Mouse (Mus musculus) limb, embryonic 13.5 days (tissue): ENCODE results near the gene Tsga10ip. TPM values are rescaled to one million over a fixed set of nuclear protein-coding genes. Genes with fewer than 3 reads are reported as not detected.
"Not testable (repeated sequence)": the region's sequence is repeated elsewhere in the genome, so short reads cannot be mapped to it uniquely, and the experiment has no call there.

ENCODE experiments used
- ATAC-seq: fragments of 200-750 bp; cut with Nextera tagmentation; 2 replicates; pipeline ENCODE4 v1.8.0; 2017; ENCODE audit warnings: low read depth, moderate number of reproducible peaks, moderate TSS enrichment; ENCODE audit not compliant: low FRiP score
- H3K27ac ChIP-seq: fragments of 300-500 bp; sonication (generic); 2 replicates; pipeline ENCODE4 v1.5.1; 2015; ENCODE audit warnings: inconsistent platforms, mild to moderate bottlenecking, moderate library complexity
- H3K27me3 ChIP-seq: fragments of 300-500 bp; sonication (generic); 2 replicates; pipeline ENCODE4 v1.6.1; 2015; ENCODE audit warnings: mild to moderate bottlenecking, inconsistent platforms
- H3K36me3 ChIP-seq: fragments of 300-500 bp; sonication (generic); 2 replicates; pipeline ENCODE4 v1.6.1; 2015; ENCODE audit warnings: inconsistent platforms, mild to moderate bottlenecking, moderate library complexity
- H3K4me1 ChIP-seq: fragments of 300-500 bp; sonication (generic); 2 replicates; pipeline ENCODE4 v1.6.1; 2015; ENCODE audit warnings: inconsistent platforms
- H3K4me2 ChIP-seq: fragments of 300-500 bp; sonication (generic); replicated peaks from 2 replicates; pipeline ENCODE4 v1.6.1; 2015; ENCODE audit warnings: inconsistent platforms, mild to moderate bottlenecking, moderate library complexity
- H3K4me3 ChIP-seq: fragments of 300-500 bp; sonication (generic); 2 replicates; pipeline ENCODE4 v1.5.1; 2015; ENCODE audit warnings: moderate library complexity, mild to moderate bottlenecking, inconsistent platforms
- H3K9ac ChIP-seq: fragments of 300-500 bp; sonication (generic); 2 replicates; pipeline ENCODE4 v1.6.1; 2015; ENCODE audit warnings: mild to moderate bottlenecking, inconsistent platforms
- H3K9me3 ChIP-seq: fragments of 300-500 bp; sonication (generic); 2 replicates; pipeline ENCODE4 v1.6.1; 2016; ENCODE audit warnings: inconsistent platforms
- WGBS: fragments of 180-500 bp; shearing (Covaris S2); methylation state at CpG from one replicate; pipeline ENCODE4 v1.1.7; 2015; 5-methylcytosine and 5-hydroxymethylcytosine counted together
- polyA plus RNA-seq: library from polyadenylated mRNA; unstranded; fragments of >200 nt; fragmentation: Nextera tagmentation; extraction: Ambion mirVana; gene quantifications from 2 replicates; pipeline ENCODE4 v1.2.1, GENCODE M21; 2015

Gene Tsga10ip
- polyA plus RNA-seq, 1 experiment from 2014 or later, result 0.15 TPM

DNA sequence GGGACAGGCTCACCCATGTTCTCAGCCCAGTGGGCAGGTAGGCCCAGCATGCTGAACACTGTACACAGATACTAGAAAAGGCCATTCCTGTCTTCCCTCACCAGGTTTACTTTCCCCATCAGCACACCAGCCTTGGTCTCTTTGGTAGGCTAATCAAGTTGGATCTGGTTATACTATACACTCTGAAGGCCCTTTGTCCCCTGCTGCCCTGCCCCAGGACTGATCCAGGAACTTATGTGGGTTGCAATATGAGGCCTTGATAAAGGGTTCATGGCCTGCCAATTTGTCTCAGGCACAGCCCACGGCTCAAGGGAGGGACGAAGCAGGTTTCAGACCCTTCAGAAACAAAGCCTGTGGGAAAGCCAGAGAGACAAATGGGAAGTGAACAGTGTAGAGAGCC, 48.7 kb downstream of the Tsga10ip start:
- no peak for ATAC-seq
- Histone ChIP-seq H3K9ac (no peak overlapping the region), H3K4me3 (no peak overlapping the region), H3K4me1 (peaks cover 6% of the 10 kb centered on the region), H3K36me3 (no peaks in the 10 kb centered on the region), H3K27me3 (peaks cover 13% of the 10 kb centered on the region), H3K4me2 (no peak overlapping the region), H3K27ac (no peak overlapping the region), H3K9me3 (no peaks in the 10 kb centered on the region)
- WGBS, result 90% methylated on average over 2 of the region's 2 CpGs

DNA sequence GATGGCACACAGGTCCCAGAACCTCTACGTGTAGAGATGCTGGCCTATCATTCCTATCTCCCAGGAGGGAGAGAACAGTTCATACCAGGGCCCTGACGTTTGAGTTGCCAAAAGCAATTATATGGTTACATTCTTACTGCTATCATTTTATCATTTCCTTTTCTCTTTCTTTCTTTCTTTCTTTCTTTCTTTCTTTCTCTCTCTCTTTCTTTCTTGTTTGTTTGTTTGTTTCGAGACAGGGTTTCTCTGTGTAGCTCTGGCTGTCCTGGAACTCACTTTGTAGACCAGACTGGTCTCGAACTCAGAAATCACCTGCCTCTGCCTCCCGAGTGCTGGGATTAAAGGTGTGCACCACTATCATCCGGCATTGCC, 52.8 kb downstream of the Tsga10ip start, which contains the start of gene Cst6:
Cst6 (minus strand) TSS at position 73 of the 372 bp plus-strand sequence.
- Histone ChIP-seq H3K4me2 (peak within 1 kb of the TSS; percentile 73), H3K27me3 (peaks cover 21% of the 10 kb centered on the region), H3K9ac (peak within 1 kb of the TSS; percentile 65), H3K4me3 (peak within 1 kb of the TSS; percentile 40)
- H3K27ac ChIP-seq, ATAC-seq, H3K36me3 ChIP-seq, H3K4me1 ChIP-seq, H3K9me3 ChIP-seq: not testable (repeated sequence)
- WGBS, result 63% methylated on average over 6 of the region's 6 CpGs

DNA sequence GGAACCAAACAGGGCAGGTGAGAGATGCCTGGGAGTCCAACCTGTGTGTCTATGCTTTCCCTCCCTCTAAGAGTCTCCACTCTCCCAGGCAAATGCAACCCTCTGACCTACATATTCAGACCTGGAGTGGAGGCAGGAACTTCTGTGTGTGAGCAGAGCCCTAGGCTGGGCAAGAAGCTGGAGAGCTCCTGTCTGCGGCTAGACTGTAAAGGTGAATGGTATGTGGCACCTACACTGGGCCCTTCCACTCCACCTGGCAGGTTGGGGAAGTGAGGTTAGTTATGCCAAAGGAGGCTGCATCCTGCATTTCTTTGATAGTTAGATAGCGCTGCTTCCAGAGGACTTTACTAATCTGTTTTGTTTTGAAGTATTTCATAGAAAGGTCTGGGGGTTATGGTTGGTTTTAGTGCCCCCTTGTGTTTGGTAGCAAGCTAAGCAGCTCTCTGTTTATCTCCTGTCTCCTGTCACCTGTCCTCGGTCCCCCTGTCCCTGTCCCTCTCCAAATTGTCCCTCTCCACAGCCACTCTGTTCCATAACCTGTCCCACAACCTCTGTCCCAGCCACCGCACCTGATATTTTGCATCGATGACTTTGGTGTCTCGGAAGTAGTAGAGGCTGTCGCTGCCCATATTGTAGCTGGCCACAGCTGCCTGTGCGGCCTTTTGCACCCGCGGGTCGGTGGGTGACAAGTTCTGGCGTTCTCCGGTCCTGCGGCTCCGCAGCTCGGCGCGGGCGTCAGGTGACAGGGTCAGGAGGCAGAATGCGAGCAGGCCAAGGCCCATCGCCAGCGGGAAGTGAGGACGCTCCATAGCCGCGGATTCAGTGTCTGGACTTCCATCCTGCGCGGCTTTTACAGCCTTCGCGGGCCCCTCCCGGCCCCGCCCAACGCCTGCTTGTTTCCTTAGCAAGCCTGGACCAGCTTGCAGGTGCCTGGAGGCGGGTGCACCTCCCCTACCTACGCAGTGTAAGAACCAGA, 53.5 kb downstream of the Tsga10ip start:
- Histone ChIP-seq H3K4me1 (peaks cover 9% of the 10 kb centered on the region), H3K9ac (peak overlapping the region; percentile 65), H3K27me3 (peaks cover 21% of the 10 kb centered on the region), H3K27ac (no peak overlapping the region), H3K36me3 (no peaks in the 10 kb centered on the region), H3K9me3 (no peaks in the 10 kb centered on the region), H3K4me3 (peak overlapping the region; percentile 40), H3K4me2 (peak overlapping the region; percentile 73)
- no peak for ATAC-seq
- WGBS, result 4% methylated on average over 34 of the region's 34 CpGs

DNA sequence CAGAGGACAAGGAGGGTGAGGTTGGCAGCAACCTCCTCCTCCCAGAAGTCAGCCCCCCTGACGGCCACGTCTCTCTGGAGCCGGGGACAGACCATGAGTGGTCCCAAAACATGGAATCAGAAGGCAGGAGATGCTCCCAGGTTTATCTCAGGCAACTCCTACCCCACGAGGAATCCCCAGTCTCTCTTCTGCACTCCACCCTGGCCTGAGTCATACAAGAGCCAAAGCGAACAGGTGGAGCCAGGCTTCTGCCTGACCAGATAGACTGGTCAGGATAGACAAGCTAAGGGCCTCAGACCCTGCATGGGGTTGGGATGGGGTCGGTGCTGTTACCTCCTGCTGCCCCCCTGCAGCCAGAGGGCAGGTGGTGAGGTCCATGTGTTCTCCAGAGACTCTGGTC, 54.3 kb downstream of the Tsga10ip start:
- Histone ChIP-seq H3K9ac (no peak overlapping the region), H3K4me3 (no peak overlapping the region), H3K9me3 (no peaks in the 10 kb centered on the region), H3K4me1 (peaks cover 9% of the 10 kb centered on the region), H3K27ac (no peak overlapping the region), H3K4me2 (no peak overlapping the region), H3K27me3 (peaks cover 21% of the 10 kb centered on the region), H3K36me3 (no peaks in the 10 kb centered on the region)
- 85% methylated on average over 6 of the region's 6 CpGs for WGBS
- no peak for ATAC-seq

DNA sequence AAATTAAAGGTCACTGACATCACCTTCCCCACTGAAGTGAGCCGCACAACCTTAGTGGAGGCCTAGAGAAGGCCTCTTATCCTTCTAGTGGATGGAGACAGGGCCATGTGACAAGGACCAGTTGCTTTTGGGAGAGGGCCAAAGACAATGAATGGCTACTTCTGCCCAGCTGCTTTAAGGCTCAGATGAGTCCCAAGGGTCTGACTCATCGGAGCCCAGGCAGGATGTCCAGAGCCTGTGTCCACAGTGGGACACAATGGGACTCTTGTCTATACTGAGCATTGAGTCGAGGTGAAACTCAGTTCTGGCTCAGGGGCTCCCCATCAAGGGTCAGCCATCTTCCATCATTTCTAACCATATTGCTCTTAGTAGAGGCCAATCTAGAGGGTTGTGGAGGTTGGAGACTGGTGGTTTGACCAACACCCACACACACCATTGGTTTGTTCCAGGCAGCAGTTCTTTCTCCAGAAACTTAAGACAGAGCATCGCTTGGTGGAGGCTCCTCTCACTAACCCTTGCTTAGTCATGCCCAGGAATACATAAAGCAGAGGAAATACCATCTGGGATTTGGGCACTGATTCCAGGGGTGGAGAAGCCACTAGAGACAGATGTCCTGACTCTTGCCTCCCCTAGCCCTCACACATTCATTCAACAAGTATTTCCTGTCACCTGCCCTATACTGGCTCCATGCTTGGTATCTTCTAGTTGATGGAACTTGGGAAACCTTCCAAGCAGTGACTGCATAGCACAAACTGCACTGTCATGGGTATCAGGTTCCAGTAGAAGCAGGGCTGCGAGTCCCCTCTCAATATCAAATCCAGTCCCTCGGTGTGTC, 56.8 kb downstream of the Tsga10ip start:
- 79% methylated on average over 6 of the region's 6 CpGs for WGBS
- Histone ChIP-seq H3K4me3 (no peak overlapping the region), H3K27ac (no peak overlapping the region), H3K4me1 (peaks cover 9% of the 10 kb centered on the region), H3K9me3 (no peaks in the 10 kb centered on the region), H3K36me3 (no peaks in the 10 kb centered on the region), H3K4me2 (no peak overlapping the region), H3K9ac (no peak overlapping the region), H3K27me3 (peaks cover 21% of the 10 kb centered on the region)
- peak; percentile 36; the same call in 1 of the 2 replicates for ATAC-seq

DNA sequence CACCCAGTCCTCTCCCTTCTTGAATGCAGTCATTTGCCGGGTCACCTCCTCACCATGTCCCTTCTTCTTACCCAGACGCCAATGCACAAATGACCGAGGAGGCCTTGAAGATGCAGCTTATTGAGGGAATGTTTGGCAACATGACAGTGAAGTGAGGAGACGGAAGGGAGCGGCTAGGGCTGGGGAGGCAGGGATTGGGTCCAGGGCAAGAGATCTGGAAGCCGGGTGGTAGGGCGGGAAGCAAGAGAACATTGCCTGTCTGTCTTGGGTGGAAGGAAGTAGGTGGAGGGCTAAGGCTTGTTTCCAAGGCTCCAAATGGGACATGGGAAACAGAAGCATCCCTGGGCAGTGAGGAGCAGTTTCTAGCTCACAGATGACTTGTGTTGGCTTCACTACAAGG, 61.0 kb downstream of the Tsga10ip start:
- no peak overlapping the region for H3K27ac ChIP-seq
- H3K4me3 ChIP-seq, result no peak overlapping the region
- no peak overlapping the region for H3K4me2 ChIP-seq
- WGBS, result 86% methylated on average over 7 of the region's 7 CpGs
- no peaks in the 10 kb centered on the region for H3K9me3 ChIP-seq
- H3K27me3 ChIP-seq, result no peaks in the 10 kb centered on the region
- no peak for ATAC-seq
- H3K4me1 ChIP-seq, result no peaks in the 10 kb centered on the region
- no peaks in the 10 kb centered on the region for H3K36me3 ChIP-seq
- no peak overlapping the region for H3K9ac ChIP-seq

Other genes with a start within 250 kb of the Tsga10ip start
- 26.7 and 28.9 TPM in 2 replicates for gene Pacs1, start 129.4 kb downstream of the Tsga10ip start, polyA plus RNA-seq
- 393 and 399 TPM in 2 replicates for gene Sf3b2, start 107.1 kb downstream of the Tsga10ip start, polyA plus RNA-seq
- 9.3 and 9.7 TPM in 2 replicates for gene Gal3st3, start 104.2 kb downstream of the Tsga10ip start, polyA plus RNA-seq
- gene Catsper1, start 66.8 kb downstream of the Tsga10ip start, polyA plus RNA-seq, result not detected in 2 replicates
- gene Cst6, start 53.0 kb downstream of the Tsga10ip start, polyA plus RNA-seq, result 1.2 and 1.9 TPM in 2 replicates
- 54.9 and 62.3 TPM in 2 replicates for gene Eif1ad, start 35.8 kb downstream of the Tsga10ip start, polyA plus RNA-seq
- gene Banf1, start 35.4 kb downstream of the Tsga10ip start, polyA plus RNA-seq, result 442 and 445 TPM in 2 replicates
- 81.8 and 84.8 TPM in 2 replicates for gene Sart1, start 13.8 kb downstream of the Tsga10ip start, polyA plus RNA-seq
- gene Drap1, start 22.5 kb upstream of the Tsga10ip start, polyA plus RNA-seq, result 301 and 336 TPM in 2 replicates
- gene AI837181, start 22.6 kb upstream of the Tsga10ip start, polyA plus RNA-seq, result 74.6 and 77.9 TPM in 2 replicates
- not detected in 2 replicates for gene Fosl1, start 45.0 kb upstream of the Tsga10ip start, polyA plus RNA-seq
- 6.2 and 7.0 TPM in 2 replicates for gene Ccdc85b, start 55.4 kb upstream of the Tsga10ip start, polyA plus RNA-seq
- 129 and 131 TPM in 2 replicates for gene Fibp, start 58.1 kb upstream of the Tsga10ip start, polyA plus RNA-seq
- gene Ctsw, start 66.0 kb upstream of the Tsga10ip start, polyA plus RNA-seq, result 1.7 and 2.3 TPM in 2 replicates
- 209 and 216 TPM in 2 replicates for gene Efemp2, start 71.4 kb upstream of the Tsga10ip start, polyA plus RNA-seq
- gene Mus81, start 85.9 kb upstream of the Tsga10ip start, polyA plus RNA-seq, result 40.5 and 42.8 TPM in 2 replicates
- gene Cfl1, start 87.9 kb upstream of the Tsga10ip start, polyA plus RNA-seq, result 2,537 and 2,628 TPM in 2 replicates
- gene 1700020D05Rik, start 101.3 kb upstream of the Tsga10ip start, polyA plus RNA-seq, result not detected in 2 replicates
- gene Snx32, start 108.0 kb upstream of the Tsga10ip start, polyA plus RNA-seq, result 12.1 and 13.4 TPM in 2 replicates
- 1.7 and 3.0 TPM in 2 replicates for gene Ovol1, start 158.1 kb upstream of the Tsga10ip start, polyA plus RNA-seq
- gene Ap5b1, start 165.5 kb upstream of the Tsga10ip start, polyA plus RNA-seq, result 2.3 and 2.7 TPM in 2 replicates
- 143 and 144 TPM in 2 replicates for gene Rnaseh2c, start 199.3 kb upstream of the Tsga10ip start, polyA plus RNA-seq
- gene Kat5, start 207.7 kb upstream of the Tsga10ip start, polyA plus RNA-seq, result 61.5 and 62.7 TPM in 2 replicates
- gene Rela, start 235.0 kb upstream of the Tsga10ip start, polyA plus RNA-seq, result 47.6 and 48.5 TPM in 2 replicates